Mouse (Mus musculus) CH12.LX (cell line): ENCODE measurements around the gene Abhd14a. TPM values are rescaled to one million over a fixed set of nuclear protein-coding genes. Genes with fewer than 3 reads are reported as not detected.

Source experiments
- DNase-seq: peaks from one replicate; pipeline ENCODE4 v3.0.0-alpha.2; 2013; ENCODE audit errors: extremely low read depth
- H3K27ac ChIP-seq: 2 replicates; pipeline ENCODE4 v1.5.1; 2012; ENCODE audit warnings: low read depth, mild to moderate bottlenecking, control low read depth, moderate library complexity; ENCODE audit not compliant: insufficient read depth
- H3K27me3 ChIP-seq: replicated peaks from 2 replicates; pipeline ENCODE3; 2012; ENCODE audit warnings: inconsistent platforms
- H3K36me3 ChIP-seq, 2 experiments: replicated peaks in 1 of 2; 2 replicates each; pipeline versions ENCODE3 to v1.6.1; 2012; ENCODE audit warnings: inconsistent platforms in 1 of 2, low read length in 1 of 2, mild to moderate bottlenecking in 1 of 2, mixed read lengths in 1 of 2, moderate library complexity in 1 of 2; ENCODE audit not compliant: control insufficient read depth in 1 of 2, insufficient read depth in 1 of 2
- H3K4me1 ChIP-seq, 2 experiments: 2 replicates each; pipeline ENCODE4 v1.6.1; 2012; ENCODE audit warnings: inconsistent platforms in 1 of 2, moderate library complexity in 1 of 2; ENCODE audit not compliant: insufficient read depth in 2 of 2, control insufficient read depth in 1 of 2
- H3K4me2 ChIP-seq: 2 replicates; pipeline ENCODE4 v1.6.1; 2012; ENCODE audit warnings: low read depth, mild to moderate bottlenecking, control low read depth; ENCODE audit not compliant: poor library complexity, insufficient read depth, severe bottlenecking
- H3K4me3 ChIP-seq, 3 experiments: fragments of 150-350 bp in 1 of 3; sonication (generic) in 1 of 3; replicated peaks in 1 of 3; 2 replicates each; pipeline versions ENCODE3 to v1.5.1; 2011 to 2012; ENCODE audit warnings: low read depth in 2 of 3, low read length in 2 of 3, mild to moderate bottlenecking in 2 of 3, moderate library complexity in 2 of 3, control low read depth in 1 of 3, improper control_type of control experiment in 1 of 3, inconsistent platforms in 1 of 3, mixed read lengths in 1 of 3; ENCODE audit not compliant: poor library complexity in 1 of 3
- H3K79me2 ChIP-seq: replicated peaks from 2 replicates; pipeline ENCODE4 v1.6.1; 2012; ENCODE audit warnings: mild to moderate bottlenecking, moderate library complexity; ENCODE audit not compliant: control insufficient read depth, poor library complexity, insufficient read depth, severe bottlenecking; ENCODE audit errors: extremely low read depth
- H3K9ac ChIP-seq: 2 replicates; pipeline ENCODE4 v1.6.1; 2012; ENCODE audit warnings: low read depth, mild to moderate bottlenecking, control low read depth, moderate library complexity; ENCODE audit not compliant: insufficient read depth
- H3K9me3 ChIP-seq: replicated peaks from 2 replicates; pipeline ENCODE3; 2012; ENCODE audit warnings: low read length, inconsistent platforms, mixed read lengths
- BHLHE40 ChIP-seq: IDR thresholded peaks from 2 replicates; pipeline ENCODE4 v1.6.1; 2011; ENCODE audit warnings: mild to moderate bottlenecking, low read depth, low read length, improper control_type of control experiment
- CHD1 ChIP-seq: IDR thresholded peaks from 2 replicates; pipeline ENCODE4 v1.6.1; 2012; ENCODE audit warnings: low read depth, low read length, improper control_type of control experiment, inconsistent platforms
- CTCF ChIP-seq, 2 experiments: IDR thresholded peaks in 1 of 2; conservative IDR thresholded peaks in 1 of 2; 2 replicates each; pipeline ENCODE4 v1.5.1; 2011 to 2012; ENCODE audit warnings: low read depth in 2 of 2, low read length in 2 of 2, improper control_type of control experiment in 1 of 2, inconsistent platforms in 1 of 2, mild to moderate bottlenecking in 1 of 2, moderate library complexity in 1 of 2
- E2F4 ChIP-seq: IDR thresholded peaks from 2 replicates; pipeline ENCODE4 v1.6.1; 2011; ENCODE audit warnings: low read depth, low read length, improper control_type of control experiment; ENCODE audit not compliant: insufficient replicate concordance
- EP300 ChIP-seq: IDR thresholded peaks from 2 replicates; pipeline ENCODE4 v1.6.1; 2011; ENCODE audit warnings: low read length, improper control_type of control experiment
- ETS1 ChIP-seq: conservative IDR thresholded peaks from 2 replicates; pipeline ENCODE4 v1.6.1; 2012; ENCODE audit warnings: low read depth, mild to moderate bottlenecking, inconsistent platforms, low read length, improper control_type of control experiment, moderate library complexity
- IRF4 ChIP-seq: IDR thresholded peaks from 2 replicates; pipeline ENCODE4 v1.6.1; 2014; ENCODE audit warnings: low read depth, mild to moderate bottlenecking, inconsistent platforms, low read length, improper control_type of control experiment
- MAX ChIP-seq: IDR thresholded peaks from 2 replicates; pipeline ENCODE4 v1.6.1; 2011; ENCODE audit warnings: low read length, improper control_type of control experiment
- RAD21 ChIP-seq: IDR thresholded peaks from 2 replicates; pipeline ENCODE4 v1.6.1; 2011; ENCODE audit warnings: low read depth, mild to moderate bottlenecking, low read length, improper control_type of control experiment, moderate library complexity
- RCOR1 ChIP-seq: conservative IDR thresholded peaks from 2 replicates; pipeline ENCODE4 v1.6.1; 2012; ENCODE audit warnings: low read depth, mild to moderate bottlenecking, inconsistent platforms, low read length, improper control_type of control experiment
- SIN3A ChIP-seq: IDR thresholded peaks from 2 replicates; pipeline ENCODE4 v1.6.1; 2012; ENCODE audit warnings: low read length, improper control_type of control experiment, inconsistent platforms
- USF1 ChIP-seq: IDR thresholded peaks from 2 replicates; pipeline ENCODE4 v1.6.1; 2014; ENCODE audit warnings: low read depth, mild to moderate bottlenecking, inconsistent platforms, low read length, improper control_type of control experiment
- dilution Hi-C: fragments of 300-500 bp; cut with MboI; formaldehyde crosslinking; loops from 2 replicates; pipeline ENCODE4 v1.14.3; 2020; ENCODE audit warnings: low sequenced_read_pairs; ENCODE audit not compliant: extremely low pct_unique_long_range_greater_than_20kb, extremely low pct_ligation_motif_present
- in situ Hi-C: fragments of 300-500 bp; cut with MboI; formaldehyde crosslinking; loops from 3 replicates; pipeline ENCODE4 v1.14.3; 2019; ENCODE audit warnings: low sequenced_read_pairs, low pct_ligation_motif_present, low pct_unique_long_range_greater_than_20kb, mixed read lengths
- polyA plus RNA-seq: library from polyadenylated mRNA; unstranded; fragments of >175 nt; gene quantifications from 2 replicates; pipeline ENCODE4 v1.2.1, GENCODE M21; 2012; ENCODE audit warnings: low read depth; ENCODE audit not compliant: insufficient read length
- total RNA-seq, 2 experiments: library from RNA; depleted of rRNA; stranded (reverse); fragments of 300-350 nt in 1 of 2; fragments of >200 nt in 1 of 2; gene quantifications; 2 replicates each; pipeline ENCODE4 v1.2.3; 2012 to 2014

Gene Abhd14a
- total and polyA plus RNA-seq, 3 experiments = 18.2 to 23.3 (median 20.4) TPM

- Histone ChIP-seq H3K4me2 (no peak overlapping the region), H3K27me3 (no peaks in the 10 kb centered on the region), H3K36me3 (peaks cover 34 to 59% of the 10 kb centered on the region in 2 experiments), H3K79me2 (no peaks in the 10 kb centered on the region), H3K4me1 (no peaks in the 10 kb centered on the region), H3K9ac (no peak overlapping the region), H3K9me3 (peaks cover 16% of the 10 kb centered on the region), H3K4me3 (no peak overlapping the region), H3K27ac (no peak overlapping the region)
- TF ChIP-seq RAD21 (no peak), ETS1 (no peak), CHD1 (no peak), EP300 (no peak), MAX (no peak), BHLHE40 (no peak), SIN3A (no peak), RCOR1 (no peak), CTCF (conservative IDR thresholded peaks at IDR 0.05 in 1 of 2, IDR thresholded peaks at IDR 0.05 in 1 of 2; ENCODE audit: low read depth in 2 of 2, low read length in 2 of 2) (no peak), E2F4 (no peak)
- in situ Hi-C loops (no loop called here), dilution Hi-C loops (no loop called here)
- DNase-seq = no peak
These were observed 19.2 kb upstream of the Abhd14a start for GRCm38 (mm10) chr9:106466721-106467120.

GRCm38 (mm10) chr9:106465571-106466200, 18.2 kb upstream of the Abhd14a start, which contains the start of gene Gpr62:
Gene Gpr62 (minus strand): TSS chr9:106465938.
- peaks cover 16% of the 10 kb centered on the region for H3K9me3 ChIP-seq
- H3K4me1 ChIP-seq = no peaks in the 10 kb centered on the region
- H3K4me3 ChIP-seq = no peak within 1 kb of the TSS
- no peak within 1 kb of the TSS for H3K27ac ChIP-seq
- peaks cover 35 to 58% of the 10 kb centered on the region in 2 experiments for H3K36me3 ChIP-seq
- no peak for TF ChIP-seq IRF4
- TF ChIP-seq USF1 = no peak
- no peak within 1 kb of the TSS for H3K9ac ChIP-seq
- H3K27me3 ChIP-seq = no peaks in the 10 kb centered on the region
- no peak within 1 kb of the TSS for H3K4me2 ChIP-seq
- in situ Hi-C loops = no loop called here
- no peaks in the 10 kb centered on the region for H3K79me2 ChIP-seq
- dilution Hi-C loops = no loop called here
- no peak for DNase-seq
